Mouse (Mus musculus): ENCODE data around the gene Hltf.
"Not testable (repeated sequence)": the region's sequence is repeated elsewhere in the genome, so short reads cannot be mapped to it uniquely, and the experiment has no call there.

The Hltf gene

DNA sequence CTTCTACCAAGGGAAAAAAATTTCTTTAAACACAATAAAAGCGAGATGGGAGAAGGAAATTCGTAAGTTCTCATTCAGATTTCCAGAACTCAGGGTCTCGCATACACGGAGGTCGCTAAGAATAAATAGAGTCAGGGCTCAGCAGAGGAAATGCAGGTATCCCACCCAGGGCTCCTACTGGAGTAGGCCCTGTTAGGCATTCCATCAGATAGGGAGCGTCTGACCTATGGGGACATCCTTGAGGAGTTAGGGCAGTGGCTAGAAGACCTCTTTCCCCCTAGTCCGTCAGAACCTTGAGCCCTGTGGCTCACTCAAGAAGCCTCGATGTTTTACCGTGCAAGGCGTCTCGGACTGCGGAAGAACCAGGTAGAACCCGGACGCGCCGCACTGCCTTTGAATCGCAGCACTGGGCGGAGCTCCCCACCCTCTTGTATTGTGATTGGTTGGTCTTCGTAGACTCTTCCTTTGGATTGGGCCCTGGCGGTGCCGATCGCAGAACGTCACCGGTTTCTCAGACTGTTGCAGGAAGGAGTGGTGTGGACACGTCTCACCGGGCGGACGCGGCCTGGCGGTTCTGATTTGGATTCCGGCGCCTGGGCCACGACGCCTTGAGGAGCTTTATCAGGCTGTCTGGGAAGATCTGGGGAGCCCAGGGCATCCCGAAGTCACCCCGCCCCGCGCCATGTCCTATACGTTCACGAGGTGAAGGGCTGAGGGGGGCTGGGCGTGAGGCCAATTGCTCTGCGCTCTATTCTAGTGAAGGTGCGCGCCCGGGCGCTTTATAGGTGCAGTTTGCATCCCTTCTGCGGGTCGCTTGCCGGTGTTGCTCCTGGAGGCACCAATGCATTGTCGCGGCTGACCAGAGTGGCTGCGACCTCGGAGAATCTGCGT is at the start of gene Hltf:
Hltf (plus strand) TSS at position 506 of the 891 bp plus-strand sequence.
- peak; percentile 95 for DNase-seq

DNA sequence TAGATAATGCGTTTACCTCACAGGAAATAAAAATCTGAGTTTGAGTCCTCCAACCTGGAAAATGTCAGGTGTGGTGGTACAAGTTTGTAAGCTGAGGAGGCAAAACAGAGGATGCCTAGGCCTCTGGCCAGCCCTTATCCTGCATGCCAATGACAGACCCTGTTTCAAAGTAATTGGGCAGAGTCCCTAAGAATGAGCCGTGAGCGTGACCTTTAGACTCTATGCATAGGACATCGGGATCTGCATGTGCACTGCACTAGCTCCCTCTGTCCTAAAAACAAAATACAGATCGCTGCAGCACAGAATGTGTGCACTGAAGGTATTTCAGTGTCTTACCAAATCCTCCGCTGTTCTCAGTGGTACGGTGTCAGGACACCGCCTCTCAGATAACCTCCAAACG is 47.1 kb upstream of the Hltf start:
- no peak for DNase-seq

DNA sequence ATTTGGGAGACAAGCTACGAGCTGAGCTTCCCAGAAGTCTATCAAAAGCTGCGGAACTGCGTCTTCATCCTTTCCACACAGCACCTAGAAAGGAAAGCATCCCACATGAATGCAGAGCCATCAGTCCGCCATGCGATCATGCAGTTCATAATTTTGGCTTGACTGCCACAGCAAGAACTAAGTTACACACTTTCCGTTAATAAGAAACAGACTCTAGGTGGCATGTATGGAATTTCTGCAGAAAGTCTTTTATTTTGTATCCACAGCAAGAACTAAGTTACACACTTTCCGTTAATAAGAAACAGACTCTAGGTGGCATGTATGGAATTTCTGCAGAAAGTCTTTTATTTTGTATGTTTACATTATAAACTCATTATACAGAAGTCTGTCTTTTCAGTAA is 46.7 kb upstream of the Hltf start:
- DNase-seq = not testable (repeated sequence)

DNA sequence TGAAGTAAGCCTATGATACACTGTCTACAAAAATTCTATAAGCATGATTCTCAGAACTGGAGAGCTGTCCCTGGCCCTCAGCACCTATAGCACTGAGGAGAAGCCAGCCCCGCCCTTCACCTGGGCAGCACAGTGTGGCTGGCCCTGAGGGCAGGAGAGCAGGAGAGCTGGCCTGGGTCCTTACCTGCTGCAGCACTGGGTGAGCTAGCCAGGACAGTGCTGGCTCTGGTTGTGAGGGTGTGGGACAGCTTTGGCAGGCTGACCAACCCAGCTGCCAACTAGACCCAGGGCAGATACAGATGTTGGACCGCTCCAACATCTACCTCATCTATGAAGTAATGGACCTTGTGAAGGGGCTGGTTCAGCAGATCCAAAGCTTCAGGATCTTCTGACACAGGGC is 43.2 kb upstream of the Hltf start:
- no peak for DNase-seq

DNA sequence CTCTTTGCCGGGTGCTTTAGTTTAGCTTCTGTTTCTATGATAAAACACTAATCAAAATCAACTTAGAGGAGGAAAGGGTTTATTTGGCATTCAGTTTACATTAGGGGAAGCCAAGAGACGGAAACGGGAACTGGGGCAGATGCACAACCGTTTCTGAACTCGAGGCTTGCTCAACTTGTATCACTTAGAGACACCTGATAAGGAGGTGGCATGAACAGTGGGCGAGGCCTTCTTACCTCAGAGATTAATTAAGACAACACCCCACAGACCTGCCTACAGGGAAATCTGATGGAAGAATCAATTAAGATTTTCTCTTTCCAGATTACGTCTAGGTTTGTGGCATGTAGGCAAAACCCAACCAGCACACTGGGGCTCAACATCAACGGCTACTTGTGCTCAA is 39.5 kb upstream of the Hltf start:
- no peak for DNase-seq

DNA sequence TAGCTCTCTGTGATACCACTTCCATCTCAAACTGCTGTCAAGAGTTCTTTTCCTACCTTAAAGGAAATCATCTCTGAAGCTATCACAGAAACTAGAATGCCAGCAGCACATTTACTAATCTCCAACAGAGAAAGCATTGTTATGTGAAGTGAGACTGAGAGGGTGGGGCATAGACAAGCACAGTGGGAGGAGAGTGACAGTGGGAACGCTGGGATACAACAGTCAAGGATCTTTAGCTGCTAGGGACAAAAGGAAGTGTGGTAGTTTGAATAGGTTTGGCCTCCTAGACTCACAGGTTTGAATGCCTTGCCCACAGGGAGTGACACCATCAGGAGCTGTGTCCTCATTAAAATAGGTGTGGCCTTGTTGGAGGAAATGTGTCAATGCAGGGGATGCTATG is 33.8 kb upstream of the Hltf start:
- DNase-seq = no peak

DNA sequence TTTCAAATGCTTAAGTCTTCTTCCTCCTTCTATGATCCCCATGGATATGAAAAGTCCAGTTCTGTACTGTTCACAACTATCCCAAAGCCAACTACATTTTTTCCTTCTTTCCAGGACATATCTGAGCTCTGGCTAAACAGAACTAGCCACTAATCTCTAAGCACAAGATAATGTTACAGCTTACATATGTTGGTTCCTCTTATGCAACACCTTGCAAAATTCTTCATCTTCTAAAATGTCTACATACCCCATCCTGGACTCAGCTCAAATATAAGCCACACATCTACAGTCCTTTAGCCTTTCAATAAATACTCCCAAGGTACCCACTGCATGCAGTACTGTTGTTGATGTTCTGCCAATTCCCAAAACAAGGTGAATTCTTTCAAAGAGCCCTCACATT is 31.1 kb upstream of the Hltf start:
- no peak for DNase-seq

DNA sequence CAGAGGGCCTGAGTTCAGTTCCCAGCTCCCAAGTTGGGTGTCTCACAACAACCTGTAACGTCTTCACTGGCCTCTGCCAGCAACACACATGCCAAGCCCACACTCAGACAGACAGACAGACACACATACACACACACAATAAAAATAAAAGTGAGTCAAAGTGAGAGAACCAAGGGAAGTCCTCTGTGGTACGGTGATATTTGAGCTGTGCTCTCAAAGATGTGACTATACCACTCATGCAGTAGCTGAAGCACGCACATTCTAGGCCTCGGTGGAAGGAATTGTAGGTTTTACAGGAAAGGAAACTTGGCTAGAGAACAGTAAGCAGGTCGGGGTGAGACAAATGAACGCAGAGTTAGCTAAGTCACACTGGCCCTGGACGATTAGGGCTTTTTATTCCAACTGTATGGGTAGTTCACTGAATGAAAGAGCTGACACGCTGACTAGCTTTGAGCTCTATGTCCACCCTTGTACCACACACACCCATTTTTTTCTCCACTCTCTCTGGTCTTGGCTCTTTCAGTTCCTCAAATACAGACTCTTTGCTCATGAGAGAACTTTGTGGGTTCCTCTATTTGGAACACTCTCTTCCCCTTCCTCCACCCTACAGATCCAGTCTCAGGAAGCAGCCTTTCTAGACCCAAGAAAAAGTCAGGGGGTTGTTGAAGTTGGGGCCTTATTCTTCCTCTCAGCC is 30.5 kb upstream of the Hltf start:
- no peak for DNase-seq

DNA sequence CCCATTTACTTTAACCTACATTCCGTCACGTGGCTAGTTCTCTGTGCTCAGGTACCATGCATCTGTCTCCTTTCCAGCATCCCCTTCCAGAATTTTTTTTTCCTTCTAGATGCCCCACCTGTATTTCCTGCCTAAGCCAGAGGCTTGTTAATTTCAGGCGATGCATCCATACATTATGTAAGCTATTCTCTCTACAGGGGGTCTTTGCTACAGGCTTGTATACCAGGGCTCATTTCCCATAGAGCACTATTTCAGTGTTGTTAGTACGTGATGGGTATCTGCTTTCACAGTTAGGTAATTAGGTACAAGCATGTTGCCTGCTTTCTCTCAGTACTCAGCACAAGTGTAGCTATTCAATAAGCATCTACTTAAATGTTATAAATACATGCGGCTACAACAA is 29.8 kb upstream of the Hltf start:
- no peak for DNase-seq

DNA sequence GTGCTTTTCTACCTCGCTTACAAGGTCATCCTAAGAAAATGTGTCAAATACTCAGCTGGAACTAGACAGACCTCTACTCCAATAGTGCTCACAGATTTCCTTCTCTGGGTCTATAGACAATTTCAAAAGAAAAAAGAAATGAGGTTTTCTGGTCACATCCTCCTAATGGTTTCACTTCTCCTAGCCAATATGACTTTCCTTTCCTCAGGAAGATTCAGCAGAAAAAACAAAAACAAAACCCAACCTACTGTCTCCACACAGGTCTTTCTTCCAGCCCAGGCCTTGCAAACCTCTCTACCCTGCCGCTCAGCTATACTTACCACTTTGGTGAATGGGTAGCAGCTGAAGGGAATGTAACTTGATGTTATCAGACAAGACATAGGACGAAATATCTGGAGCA is 29.0 kb upstream of the Hltf start:
- DNase-seq = no peak

DNA sequence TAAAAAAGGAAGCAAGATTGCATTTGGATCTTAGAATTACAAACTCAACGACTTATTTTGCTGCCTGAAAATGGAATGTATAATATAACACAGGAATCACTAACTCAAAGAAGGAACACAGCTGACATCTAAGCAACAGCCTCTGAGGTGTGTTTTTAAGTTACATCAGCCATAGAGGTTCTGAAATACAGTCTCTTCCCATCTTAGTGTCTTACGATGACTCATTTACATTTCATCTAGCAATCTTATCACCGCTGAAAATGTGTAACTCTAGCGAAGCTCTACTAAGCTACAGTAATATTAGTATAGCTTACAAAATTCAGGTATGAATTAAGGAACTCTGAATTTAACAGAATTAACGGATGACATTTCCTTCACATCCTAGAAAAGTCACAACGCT is 26.8 kb upstream of the Hltf start:
- DNase-seq = no peak

DNA sequence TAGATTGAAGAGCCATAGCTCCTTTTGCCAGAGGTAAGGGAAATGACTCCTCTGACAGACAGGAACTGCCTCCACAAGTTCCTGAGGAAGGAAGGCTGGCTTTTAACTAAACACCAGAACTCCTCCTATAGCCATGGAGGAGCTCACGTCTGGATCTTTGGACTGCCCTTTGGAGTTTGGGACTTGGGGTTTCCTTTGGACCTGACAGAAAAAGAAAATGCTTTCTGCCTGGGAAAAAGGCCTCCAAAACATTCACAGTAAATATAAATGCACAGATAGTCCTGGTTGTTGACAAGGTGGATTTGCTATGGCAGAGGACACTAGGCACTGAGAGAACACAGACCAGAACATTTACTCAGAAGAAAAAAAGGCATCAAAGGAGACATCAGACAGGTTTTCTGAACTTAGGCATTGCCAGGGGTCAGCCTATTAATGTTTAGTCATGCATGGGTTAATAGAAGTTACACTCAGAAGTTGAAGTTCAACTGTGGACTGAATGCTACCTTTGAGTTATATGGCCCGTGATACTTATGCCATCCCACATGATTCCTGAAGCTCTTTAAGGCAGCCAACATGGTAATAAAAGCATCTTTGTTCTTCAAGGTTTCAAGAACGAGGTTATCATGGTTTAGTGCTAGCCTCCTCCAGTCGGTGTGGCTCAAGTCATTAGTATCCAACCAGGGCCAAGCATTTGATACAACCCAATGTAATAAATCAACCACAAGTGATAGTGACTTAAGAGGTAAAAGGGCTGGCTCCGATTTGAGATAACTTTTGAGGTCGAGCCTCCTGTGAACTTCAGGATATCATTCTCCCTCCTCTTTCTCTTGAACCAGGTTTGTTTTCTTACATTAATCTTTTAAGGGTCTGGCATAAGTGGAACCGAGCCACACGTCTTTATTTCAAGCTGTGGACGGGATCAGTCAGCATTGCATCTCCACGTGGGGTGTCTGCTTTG is 23.6 kb upstream of the Hltf start:
- DNase-seq = peak in 1 of 2 experiments; percentile 5

DNA sequence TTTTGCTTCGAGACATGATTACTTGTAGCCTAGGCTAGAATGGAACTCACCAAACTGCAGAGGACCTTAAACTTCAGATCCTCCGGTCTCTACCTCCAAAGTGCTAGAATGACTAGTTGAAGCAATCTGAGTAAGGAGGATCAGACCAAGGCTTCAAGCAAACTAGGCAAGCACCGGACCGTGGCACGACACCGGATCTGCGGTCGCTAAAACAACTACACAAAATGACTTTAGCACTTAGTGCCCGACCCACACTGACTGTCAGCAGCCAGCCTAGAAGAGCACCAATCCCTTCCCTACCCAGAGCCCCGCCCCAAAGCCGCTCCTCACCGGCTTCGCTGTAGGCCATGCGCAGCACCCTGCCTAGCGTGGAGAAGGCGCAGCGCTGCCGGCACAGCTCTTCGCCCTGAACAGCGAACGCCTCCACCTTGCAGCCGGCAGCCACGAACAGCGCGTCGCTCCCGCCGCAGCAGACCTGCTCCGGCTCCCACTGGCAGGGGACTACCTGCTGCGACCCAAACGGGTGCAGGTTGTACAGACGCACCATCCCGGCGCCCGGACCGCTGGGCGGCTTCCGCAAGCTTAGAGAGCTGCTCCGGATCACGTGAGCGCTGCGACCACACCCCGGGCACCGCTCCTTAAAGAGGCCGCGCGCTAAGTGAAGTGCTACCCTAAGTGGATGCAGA is 22.7 kb upstream of the Hltf start, which contains the start of gene Hps3:
Hps3 (minus strand) TSS at position 597 of the 686 bp plus-strand sequence.
- peak; percentile 89 to 91 for DNase-seq

DNA sequence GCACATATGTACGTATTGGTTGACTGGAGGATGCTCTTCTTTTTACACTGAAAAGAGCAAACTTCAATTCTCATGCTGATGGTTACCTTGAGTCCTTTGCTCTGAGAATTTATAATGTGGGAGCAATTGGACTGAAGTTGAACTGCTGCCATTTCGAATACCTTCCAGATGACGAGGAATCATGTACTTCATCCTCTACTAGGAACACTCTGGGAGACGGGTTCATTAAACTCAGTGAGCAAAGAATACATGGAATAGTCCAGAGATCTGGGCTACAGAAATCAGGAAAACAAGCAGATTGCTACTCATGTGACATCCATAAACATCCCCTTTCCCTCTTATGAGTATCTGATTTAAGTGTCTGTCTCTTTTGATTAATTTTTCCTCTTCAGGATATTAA is 21.5 kb upstream of the Hltf start:
- DNase-seq = no peak

DNA sequence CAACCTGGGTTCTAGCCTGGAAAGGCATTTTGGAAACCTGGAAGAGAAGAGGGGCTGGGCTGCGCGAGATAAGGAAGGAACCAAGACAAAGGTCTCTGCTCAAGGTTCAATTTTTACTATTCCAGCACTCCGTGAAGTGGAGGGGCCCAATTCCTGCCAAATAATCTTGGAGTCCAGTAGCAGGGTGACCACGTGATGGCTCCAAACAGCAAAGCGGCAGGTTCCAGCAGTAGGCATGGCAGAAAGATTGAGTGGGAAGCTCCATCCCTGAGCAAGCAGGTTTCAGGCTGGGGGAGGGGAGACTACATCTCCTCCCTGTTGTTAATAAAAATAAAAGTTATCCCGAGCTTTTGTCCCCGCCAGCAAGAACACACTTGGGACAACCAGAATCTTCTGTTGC is 16.1 kb upstream of the Hltf start:
- DNase-seq = not testable (repeated sequence)

DNA sequence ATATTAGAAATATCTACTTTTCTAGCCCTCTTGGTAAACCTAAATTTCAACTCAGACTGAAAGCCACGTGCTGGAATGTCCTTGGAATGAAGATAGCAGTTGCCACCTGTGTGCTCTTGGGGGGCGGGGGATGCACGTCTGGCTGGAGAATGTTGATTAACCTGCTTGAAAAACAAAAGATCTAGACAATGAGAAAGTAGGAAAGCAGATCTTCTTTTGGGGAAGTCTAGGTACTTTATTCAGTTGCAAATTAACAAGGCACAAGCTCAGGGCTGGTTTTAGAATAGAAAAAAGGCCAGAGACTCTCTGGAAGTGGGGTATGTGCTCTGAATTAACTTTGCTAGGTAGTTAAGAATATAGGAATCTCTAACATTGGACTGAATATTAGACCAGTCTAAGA is 12.9 kb upstream of the Hltf start:
- not testable (repeated sequence) for DNase-seq

DNA sequence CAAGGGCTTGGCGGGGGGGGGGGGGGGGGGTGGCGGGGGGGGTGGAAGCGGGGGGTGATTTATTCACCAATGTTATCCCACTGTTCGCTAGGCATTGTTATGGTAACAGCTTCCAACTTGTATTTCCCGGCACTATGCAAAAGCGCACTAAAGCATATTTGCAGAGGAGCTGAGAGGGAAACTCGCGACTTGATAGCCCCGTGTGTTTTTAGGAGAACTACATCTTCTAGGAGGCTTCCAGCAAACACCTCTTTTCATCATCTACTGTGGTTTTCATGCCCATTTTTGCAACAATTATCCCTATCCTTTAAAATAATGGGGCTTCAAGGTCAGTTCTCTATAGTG is 558 bp downstream of the Hltf start:
- no peak for DNase-seq

DNA sequence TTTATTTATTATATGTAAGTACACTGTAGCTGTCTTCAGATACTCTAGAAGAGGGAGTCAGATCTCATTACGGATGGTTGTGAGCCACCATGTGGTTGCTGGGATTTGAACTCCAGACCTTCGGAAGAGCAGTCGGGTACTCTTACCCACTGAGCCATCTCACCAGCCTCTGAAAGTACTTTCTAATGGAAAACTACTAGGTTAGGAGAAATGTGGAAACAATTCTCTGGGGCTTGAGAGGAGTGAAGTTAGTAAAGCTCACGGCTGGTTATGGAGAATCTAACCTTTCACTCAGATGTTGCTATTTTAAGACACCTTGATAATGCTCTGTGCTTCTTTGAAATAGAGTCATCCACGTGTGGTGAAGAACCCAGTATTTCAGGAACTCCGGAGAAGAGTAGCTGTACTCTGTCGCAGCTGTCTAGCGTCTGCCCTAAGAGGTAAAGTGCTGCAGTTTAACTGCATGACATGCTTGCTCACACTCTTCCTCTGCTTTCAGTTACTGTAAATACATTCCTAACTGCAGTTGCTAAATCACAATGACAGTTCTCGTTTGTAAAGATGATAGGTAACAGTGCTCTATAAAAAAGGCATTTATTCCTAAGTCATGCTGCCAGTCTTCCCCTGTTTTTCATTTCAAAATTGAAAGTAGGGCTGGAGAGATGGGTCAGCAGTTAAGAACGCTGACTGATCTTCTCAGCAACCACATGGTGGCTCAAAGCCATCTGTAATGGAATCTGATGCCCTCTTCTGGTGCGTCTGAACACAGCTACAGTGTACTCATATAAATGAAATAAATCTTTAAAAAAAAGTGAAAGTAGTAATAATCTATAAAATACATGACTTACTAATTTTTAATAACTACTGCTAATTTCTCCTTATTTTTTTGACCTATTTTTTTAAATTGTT is 18.8 kb downstream of the Hltf start:
- peak; percentile 21 to 31 for DNase-seq

DNA sequence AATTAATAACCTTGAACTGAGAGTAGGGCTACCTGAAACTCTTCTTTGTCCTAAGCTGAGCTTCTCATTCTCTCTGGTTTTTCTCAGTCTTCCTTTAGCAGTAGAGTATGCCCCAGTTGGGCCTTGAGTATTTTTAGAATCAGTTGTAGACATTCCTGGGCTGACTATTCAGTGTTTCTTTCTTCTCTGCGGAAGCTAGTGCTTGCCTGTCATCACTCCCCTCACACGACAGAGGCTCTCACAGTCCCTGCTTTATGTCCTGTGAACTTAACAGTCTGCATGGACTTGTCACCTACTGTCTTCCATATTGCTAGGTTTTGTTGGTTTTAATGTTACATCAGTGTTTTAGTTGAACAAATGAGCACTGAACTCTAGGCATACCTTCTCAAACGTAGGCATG is 24.6 kb downstream of the Hltf start:
- no peak for DNase-seq

DNA sequence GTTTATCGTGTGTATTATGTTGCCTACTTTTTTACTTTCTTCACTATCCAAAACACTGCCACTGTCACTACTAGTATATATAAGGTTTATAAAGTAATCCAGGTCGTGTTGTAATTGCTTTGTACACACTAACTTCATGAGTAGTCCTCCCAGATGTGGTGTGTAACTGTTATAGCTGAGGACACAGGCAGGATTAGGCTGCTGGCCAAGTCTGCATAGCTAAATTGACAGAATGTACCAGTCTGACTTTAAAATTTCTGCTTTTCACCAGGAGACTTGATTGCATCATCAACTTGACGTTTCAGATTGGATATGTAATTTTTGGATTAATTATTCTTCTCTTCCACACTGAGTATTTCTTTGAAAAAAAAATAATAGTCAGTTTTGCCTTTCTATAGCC is 46.2 kb downstream of the Hltf start:
- no peak for DNase-seq

DNA sequence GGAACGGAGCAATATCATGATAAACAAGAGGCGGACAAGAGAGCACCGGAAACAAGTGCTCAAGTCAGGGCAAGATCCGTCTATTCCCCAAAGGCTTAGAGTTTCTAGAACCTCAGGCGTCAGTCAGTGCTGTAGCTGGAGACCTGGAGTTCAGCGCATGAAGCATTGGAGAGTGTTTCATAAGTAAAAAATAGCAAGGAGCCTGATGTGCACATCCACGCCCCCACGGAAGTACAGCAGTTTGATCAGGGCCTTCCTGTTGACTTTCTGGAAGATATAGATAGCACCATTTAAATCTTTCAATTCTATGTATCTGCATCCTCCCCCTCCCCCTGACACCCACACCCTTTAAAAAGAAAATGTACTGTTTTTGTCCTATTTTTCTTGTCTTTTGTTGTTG is 46.7 kb downstream of the Hltf start:
- no peak for DNase-seq
